Mouse (Mus musculus): ENCODE measurements at regions not wholly inside any gene's neighbourhood (a gene's known extent, or its start where the extent isn't known, plus 50 kb on each side); places are given as distances from the start of the nearest gene placed in this dataset.
A peak's percentile ranks its signal among the peaks of the same experiment; 100 is the strongest.

DNA sequence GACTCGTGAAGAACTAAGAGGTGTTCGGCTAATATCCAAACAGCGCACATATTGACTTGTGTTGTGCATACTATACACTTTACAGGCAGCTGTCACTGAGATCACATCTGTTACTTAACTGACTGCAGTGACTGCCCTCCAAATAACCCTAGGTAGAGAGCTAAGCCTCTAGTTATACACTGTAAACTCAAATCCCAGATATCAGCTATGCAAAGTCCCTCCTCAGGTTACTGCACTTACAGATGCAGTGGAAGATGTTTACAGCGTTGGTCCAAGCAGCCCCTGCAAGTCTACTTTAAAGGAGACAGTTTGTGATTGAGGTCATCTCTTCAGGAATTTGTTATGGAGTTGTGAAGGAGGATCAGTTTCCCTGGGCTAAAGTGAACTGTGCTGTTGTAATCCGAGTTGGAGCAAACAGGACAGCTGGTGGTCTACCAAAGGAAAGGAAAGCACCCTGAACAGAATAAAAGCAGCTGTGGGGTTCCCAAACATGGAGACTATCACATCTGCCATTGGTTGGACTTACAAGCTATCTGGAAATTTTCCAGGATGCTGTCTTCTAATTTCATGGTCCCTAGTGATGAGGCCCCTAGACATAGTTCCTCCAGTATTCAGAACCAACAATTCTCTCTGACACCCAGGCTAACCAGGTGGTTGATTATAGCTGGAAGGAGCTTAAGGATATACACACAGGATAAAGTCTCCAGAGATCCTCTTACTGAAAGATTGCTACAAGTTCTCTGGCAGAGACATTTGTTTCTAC is 108.7 kb upstream of the Stk26 start:
- H3K9ac ChIP-seq (ENCODE audit: low read length), result no peak overlapping the region

DNA sequence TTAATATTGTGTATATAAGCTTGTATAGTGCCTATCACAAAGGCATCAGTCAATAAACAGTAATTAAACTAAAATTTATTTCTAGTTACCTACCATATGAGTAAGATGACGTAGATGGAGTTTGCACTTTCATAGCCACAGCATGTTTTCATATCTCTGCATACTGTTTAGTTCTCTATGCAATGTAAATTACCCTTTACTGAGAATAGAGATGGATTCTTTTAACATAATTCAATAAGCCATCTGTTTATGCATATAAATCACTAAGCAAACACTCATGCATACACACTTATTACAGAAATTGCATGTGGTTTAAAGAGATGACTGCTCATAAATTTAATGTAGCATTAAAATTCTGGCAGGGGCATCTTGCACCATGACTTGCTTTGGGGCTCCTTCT is 87.4 kb upstream of the Stk26 start:
- 52% methylated on average over 1 of the region's 1 CpGs for WGBS
- no peaks in the 10 kb centered on the region for H3K36me3 ChIP-seq (ENCODE audit: control insufficient read depth, insufficient read depth, low read length)
- no peaks in the 10 kb centered on the region for H3K27me3 ChIP-seq (replicated peaks; ENCODE audit: control insufficient read depth, insufficient read depth, low read length)
- no peak overlapping the region for H3K4me2 ChIP-seq (ENCODE audit: low read length)
- peak; percentile 1 for DNase-seq (ENCODE audit: low spot score)
- no peaks in the 10 kb centered on the region for H3K4me1 ChIP-seq (ENCODE audit: control insufficient read depth, insufficient read depth, low read length)
- H3K9ac ChIP-seq (ENCODE audit: low read length), result no peak overlapping the region
- no peak; the same call in 1 of the 2 replicates for ATAC-seq
- H3K27ac ChIP-seq (ENCODE audit: low read depth, low read length), result no peak overlapping the region
- no peaks in the 10 kb centered on the region for H3K9me3 ChIP-seq (replicated peaks; ENCODE audit: control insufficient read depth, low read length)
- no peak overlapping the region for H3K4me3 ChIP-seq (ENCODE audit: low read depth, low read length)

More for the DNA sequence above, 108.7 kb upstream of the Stk26 start:
- ATAC-seq, result no peak
- no peaks in the 10 kb centered on the region for H3K27me3 ChIP-seq (replicated peaks; ENCODE audit: control insufficient read depth, insufficient read depth, low read length)
- no peaks in the 10 kb centered on the region for H3K9me3 ChIP-seq (replicated peaks; ENCODE audit: control insufficient read depth, low read length)
- H3K27ac ChIP-seq (ENCODE audit: low read depth, low read length), result no peak overlapping the region
- DNase-seq (ENCODE audit: low spot score), result no peak
- no peaks in the 10 kb centered on the region for H3K4me1 ChIP-seq (ENCODE audit: control insufficient read depth, insufficient read depth, low read length)
- 81% methylated on average over 5 of the region's 5 CpGs for WGBS
- H3K4me3 ChIP-seq (ENCODE audit: low read depth, low read length), result no peak overlapping the region
- H3K4me2 ChIP-seq (ENCODE audit: low read length), result no peak overlapping the region
- H3K36me3 ChIP-seq (ENCODE audit: control insufficient read depth, insufficient read depth, low read length), result no peaks in the 10 kb centered on the region

All from forebrain, embryonic 14.5 days (tissue).